Mouse (Mus musculus) embryonic facial prominence, embryonic 10.5 days (tissue): Measurements from ENCODE around the gene Ankrd13b. TPM values are rescaled to one million over a fixed set of nuclear protein-coding genes. Genes with fewer than 3 reads are reported as not detected.

Source experiments
- DNase-seq: peaks from one replicate; pipeline ENCODE4 v3.0.0-alpha.2; 2017; ENCODE audit warnings: low spot score
- H3K27ac ChIP-seq: fragments of 300-500 bp; sonication (generic); replicated peaks from 2 replicates; pipeline ENCODE4 v1.5.1; 2016; ENCODE audit warnings: mild to moderate bottlenecking
- H3K27me3 ChIP-seq: fragments of 300-500 bp; sonication (generic); replicated peaks from 2 replicates; pipeline ENCODE4 v1.6.1; 2016; ENCODE audit warnings: low read depth, mild to moderate bottlenecking; ENCODE audit not compliant: poor library complexity, severe bottlenecking
- H3K36me3 ChIP-seq: fragments of 300-500 bp; sonication (generic); replicated peaks from 2 replicates; pipeline ENCODE4 v1.6.1; 2016; ENCODE audit warnings: mild to moderate bottlenecking, moderate library complexity
- H3K4me1 ChIP-seq: fragments of 300-500 bp; sonication (generic); 2 replicates; pipeline ENCODE4 v1.6.1; 2016
- H3K4me3 ChIP-seq: fragments of 300-500 bp; sonication (generic); 2 replicates; pipeline ENCODE4 v1.5.1; 2016; ENCODE audit warnings: mild to moderate bottlenecking, moderate library complexity
- H3K9me3 ChIP-seq: fragments of 300-500 bp; sonication (generic); 2 replicates; pipeline ENCODE4 v1.6.1; 2016; ENCODE audit warnings: mild to moderate bottlenecking
- WGBS: fragments of 180-500 bp; shearing (Covaris S2); methylation state at CpG from one replicate; pipeline ENCODE4 v1.1.7; 2016; 5-methylcytosine and 5-hydroxymethylcytosine counted together
- polyA plus RNA-seq: library from polyadenylated mRNA; unstranded; fragments of >200 nt; fragmentation: Nextera tagmentation; extraction: Ambion mirVana; gene quantifications from 2 replicates; pipeline ENCODE4 v1.2.1, GENCODE M21; 2016

Gene Ankrd13b
- polyA plus RNA-seq, 1 experiment from 2014 or later: 13.1 TPM

DNA sequence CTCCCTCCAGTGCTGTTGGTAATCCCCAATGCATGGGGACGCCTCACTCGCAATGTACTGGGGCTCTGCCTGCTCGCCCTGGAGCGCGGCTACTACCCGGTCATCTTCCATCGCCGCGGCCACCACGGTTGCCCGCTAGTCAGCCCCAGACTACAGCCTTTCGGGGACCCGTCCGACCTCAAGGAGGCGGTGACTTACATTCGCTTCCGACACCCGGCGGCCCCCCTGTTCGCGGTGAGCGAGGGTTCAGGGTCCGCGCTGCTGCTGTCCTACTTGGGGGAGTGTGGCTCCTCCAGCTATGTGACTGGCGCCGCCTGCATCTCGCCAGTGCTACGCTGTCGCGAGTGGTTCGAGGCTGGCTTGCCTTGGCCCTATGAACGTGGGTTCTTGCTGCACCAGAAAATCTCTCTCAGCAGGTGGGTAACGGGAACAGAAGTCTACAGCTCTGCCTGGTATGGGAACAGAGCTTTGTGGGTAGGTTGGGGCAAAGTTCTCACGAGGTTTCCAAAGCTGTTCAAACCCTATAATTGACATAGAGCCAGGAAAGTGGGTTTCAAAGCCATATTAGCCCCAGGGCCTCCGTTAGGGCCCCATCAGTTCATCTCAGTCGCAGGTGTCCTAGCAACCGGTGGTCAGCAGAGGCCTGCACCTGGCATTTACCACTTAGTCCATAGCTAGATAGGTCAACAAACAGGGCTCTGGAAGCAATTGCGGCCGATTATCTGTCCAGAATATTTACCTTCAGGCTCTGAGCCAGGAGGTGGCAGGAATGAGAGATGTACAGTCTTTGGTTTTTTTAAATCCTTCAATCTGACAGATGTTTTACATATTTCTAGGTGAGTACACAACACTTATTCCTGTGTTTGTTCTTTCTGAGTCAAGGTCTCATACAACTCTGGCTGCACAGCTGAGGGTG lies 26.4 kb upstream of the Ankrd13b start, which contains the start of gene Trp53i13:
Gene Trp53i13 (minus strand): TSS at position 344 of the 916 bp plus-strand sequence.
- Histone ChIP-seq H3K27ac (peak within 1 kb of the TSS; percentile 69), H3K4me1 (peaks cover 81% of the 10 kb centered on the region), H3K4me3 (peak within 1 kb of the TSS; percentile 69), H3K36me3 (no peaks in the 10 kb centered on the region), H3K27me3 (peaks cover 42% of the 10 kb centered on the region), H3K9me3 (no peaks in the 10 kb centered on the region)
- 5% methylated on average over 39 of the region's 39 CpGs for WGBS
- DNase-seq: peak; percentile 52

DNA sequence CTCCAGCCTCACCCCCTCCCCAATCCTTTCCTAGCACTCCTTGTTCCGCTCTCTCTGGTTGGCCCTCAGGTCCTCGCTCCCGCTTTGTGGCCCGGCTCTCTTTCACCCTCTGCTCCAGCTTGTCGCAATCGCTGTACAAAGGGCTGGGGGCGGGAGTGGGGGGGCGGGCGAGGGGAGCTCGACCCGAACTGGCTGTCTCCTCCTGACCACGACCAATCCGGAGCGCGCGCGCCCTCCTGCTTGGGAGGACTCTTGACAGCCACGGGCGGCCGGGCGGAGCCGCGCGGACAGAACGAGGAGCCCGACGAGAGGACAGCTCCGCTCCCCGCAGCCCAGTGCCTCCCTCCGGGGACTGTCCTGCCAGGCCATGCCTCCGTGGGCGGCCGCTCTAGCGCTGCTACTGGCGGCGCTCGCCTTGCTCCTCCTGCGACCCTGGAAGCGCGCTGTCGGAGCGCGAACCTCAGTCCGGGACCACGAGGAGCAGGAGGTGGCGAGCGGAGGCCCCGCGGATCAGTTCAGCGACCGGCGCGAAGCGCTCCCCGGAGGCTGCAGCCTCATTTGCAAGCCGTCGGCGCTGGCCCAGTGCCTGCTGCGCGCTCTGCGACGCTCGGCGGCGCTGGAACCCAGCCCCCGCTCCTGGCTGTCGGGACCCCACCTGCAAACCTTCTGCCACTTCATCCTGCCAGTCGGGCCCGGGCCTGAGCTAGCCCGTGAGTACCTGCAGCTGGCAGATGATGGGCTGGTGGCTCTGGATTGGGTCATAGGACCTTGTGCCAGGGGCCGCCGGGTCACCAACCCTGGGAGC lies 25.6 kb upstream of the Ankrd13b start, which contains the start of gene Abhd15:
Gene Abhd15 (plus strand): TSS at position 290 of the 805 bp plus-strand sequence.
- WGBS: under 1% methylated on average over 72 of the region's 72 CpGs
- Histone ChIP-seq H3K27ac (peak within 1 kb of the TSS; percentile 69), H3K4me3 (peak within 1 kb of the TSS; percentile 69), H3K9me3 (no peaks in the 10 kb centered on the region), H3K4me1 (peaks cover 74% of the 10 kb centered on the region), H3K36me3 (peaks cover 7% of the 10 kb centered on the region), H3K27me3 (peaks cover 42% of the 10 kb centered on the region)
- peak; percentile 90 for DNase-seq

DNA sequence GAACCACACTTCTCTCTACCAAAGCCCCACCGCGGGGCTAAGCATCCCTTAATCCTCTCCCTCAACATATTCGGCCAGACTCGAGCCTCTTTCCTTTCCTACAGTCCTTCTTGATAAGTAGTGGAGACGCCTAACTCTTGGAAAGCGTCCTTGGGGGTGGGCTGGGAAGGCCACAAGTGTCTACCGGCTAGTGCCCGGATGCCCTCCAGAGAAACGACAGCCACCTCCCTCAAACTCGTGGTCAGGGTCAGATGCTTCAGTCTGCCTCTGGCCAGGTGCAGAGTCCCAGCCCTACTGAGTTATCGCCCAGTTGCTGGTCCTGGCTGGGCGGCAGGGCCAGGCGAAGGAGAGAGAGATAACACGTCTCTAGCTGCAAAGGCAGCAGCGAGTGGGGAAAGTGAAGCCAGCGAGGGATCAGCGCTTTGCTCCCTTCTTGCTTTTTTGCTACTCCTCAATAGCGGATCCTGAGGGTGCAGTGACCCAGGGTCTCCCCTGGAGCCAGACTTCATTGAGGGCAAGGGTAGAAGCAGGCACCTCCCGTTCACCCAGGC lies 24.9 kb upstream of the Ankrd13b start:
- DNase-seq: no peak
- peaks cover 14% of the 10 kb centered on the region for H3K36me3 ChIP-seq
- H3K27ac ChIP-seq: peak overlapping the region; percentile 69
- H3K4me3 ChIP-seq: peak overlapping the region; percentile 69
- peaks cover 68% of the 10 kb centered on the region for H3K4me1 ChIP-seq
- 3% methylated on average over 19 of the region's 19 CpGs for WGBS
- no peaks in the 10 kb centered on the region for H3K9me3 ChIP-seq
- peaks cover 42% of the 10 kb centered on the region for H3K27me3 ChIP-seq

DNA sequence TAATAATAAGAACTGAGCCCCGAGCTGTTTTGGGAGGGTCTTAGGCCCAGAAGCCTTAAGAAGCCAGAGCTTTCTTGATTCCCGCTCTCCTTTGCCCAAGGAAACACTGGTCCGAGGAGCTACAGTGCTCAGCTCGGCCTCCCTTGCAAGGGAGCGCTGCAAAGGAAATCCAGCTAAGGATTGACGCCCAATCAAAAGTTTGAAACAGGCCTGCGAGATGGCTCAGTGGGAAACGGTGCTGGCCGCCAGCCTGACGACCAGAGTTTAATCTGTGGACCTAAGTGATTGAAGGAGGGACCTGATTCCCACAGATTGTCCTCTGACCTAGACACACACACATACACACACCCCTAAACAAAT lies 24.3 kb upstream of the Ankrd13b start:
- H3K27ac ChIP-seq: peak overlapping the region; percentile 57; the same call in 1 of the 2 replicates
- no peaks in the 10 kb centered on the region for H3K9me3 ChIP-seq
- H3K4me3 ChIP-seq: peak overlapping the region; percentile 69
- H3K4me1 ChIP-seq: peaks cover 65% of the 10 kb centered on the region
- peaks cover 19% of the 10 kb centered on the region for H3K36me3 ChIP-seq
- H3K27me3 ChIP-seq: peaks cover 41% of the 10 kb centered on the region
- no peak for DNase-seq
- 3% methylated on average over 10 of the region's 10 CpGs for WGBS

DNA sequence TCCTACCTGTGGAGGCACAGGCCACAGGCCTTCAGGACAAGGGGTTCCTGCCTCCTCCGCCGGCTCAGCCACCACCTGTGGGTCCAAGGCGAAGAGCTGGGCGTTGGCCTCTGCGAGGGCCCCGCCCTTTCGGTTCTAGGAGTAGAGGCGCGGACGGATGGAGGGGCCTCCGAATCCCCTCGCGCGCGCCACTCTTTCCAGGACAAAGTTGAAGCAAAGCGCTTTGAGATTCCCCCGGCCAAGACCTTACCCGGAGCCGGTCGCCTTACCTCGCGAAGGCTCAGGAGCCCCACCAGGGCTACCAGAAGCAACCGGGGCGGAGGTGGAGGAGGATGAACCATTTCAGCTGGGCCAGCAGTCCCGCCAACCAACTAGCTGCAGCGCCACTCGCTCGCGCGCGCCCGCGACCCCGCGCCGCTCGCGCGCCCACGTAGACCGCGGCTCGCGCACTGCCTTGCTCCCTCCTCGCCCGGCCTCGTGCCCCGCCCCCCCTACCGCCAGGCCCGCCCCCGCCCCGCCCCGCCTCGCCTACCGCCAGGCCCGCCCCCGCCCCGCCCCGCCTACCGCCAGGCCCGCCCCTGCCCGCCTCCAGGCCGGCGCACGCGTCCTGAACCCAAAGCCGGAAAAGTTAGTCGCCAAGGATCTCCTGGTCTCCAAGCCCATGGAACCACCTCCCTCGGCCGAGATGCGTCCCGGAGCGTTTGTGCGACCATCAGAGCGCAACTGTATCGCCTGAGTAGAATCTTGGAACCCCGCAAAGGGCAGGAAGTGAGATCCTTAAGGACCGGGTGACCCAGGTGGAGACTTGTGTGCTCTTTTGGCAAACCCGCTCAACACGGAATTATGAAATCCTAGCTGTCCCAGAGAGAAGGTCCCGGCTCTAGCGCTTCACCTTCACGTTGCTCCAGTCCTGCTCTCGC lies 23.7 kb upstream of the Ankrd13b start:
- peak; percentile 97 for DNase-seq
- Histone ChIP-seq H3K9me3 (no peaks in the 10 kb centered on the region), H3K27me3 (peaks cover 35% of the 10 kb centered on the region), H3K4me3 (peak overlapping the region; percentile 69), H3K36me3 (peaks cover 24% of the 10 kb centered on the region), H3K4me1 (peaks cover 67% of the 10 kb centered on the region), H3K27ac (peak overlapping the region; percentile 87)
- under 1% methylated on average over 84 of the region's 84 CpGs for WGBS

DNA sequence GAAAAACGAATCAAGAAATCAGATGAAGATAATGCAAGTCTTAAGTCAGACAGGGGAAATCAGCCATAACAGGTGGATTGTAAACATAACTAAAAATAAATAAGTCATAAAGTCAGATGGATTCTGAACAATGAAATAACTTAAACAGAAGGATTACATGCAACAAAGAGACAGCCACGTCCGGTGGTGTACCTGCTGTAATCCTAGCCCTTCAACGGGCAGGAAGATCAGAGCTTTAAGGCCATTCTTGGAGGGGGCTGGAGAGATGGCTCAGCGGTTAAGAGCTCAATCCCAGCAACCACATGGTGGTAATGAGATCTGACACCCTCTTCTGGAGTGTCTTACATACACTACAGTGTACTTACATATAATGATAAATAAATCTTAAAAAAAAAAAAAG lies 21.9 kb upstream of the Ankrd13b start:
- peaks cover 39% of the 10 kb centered on the region for H3K36me3 ChIP-seq
- no peak for DNase-seq
- H3K4me3 ChIP-seq: no peak overlapping the region
- no peaks in the 10 kb centered on the region for H3K9me3 ChIP-seq
- H3K27ac ChIP-seq: no peak overlapping the region
- peaks cover 26% of the 10 kb centered on the region for H3K27me3 ChIP-seq
- 78% methylated on average over 5 of the region's 5 CpGs for WGBS
- H3K4me1 ChIP-seq: peaks cover 60% of the 10 kb centered on the region

DNA sequence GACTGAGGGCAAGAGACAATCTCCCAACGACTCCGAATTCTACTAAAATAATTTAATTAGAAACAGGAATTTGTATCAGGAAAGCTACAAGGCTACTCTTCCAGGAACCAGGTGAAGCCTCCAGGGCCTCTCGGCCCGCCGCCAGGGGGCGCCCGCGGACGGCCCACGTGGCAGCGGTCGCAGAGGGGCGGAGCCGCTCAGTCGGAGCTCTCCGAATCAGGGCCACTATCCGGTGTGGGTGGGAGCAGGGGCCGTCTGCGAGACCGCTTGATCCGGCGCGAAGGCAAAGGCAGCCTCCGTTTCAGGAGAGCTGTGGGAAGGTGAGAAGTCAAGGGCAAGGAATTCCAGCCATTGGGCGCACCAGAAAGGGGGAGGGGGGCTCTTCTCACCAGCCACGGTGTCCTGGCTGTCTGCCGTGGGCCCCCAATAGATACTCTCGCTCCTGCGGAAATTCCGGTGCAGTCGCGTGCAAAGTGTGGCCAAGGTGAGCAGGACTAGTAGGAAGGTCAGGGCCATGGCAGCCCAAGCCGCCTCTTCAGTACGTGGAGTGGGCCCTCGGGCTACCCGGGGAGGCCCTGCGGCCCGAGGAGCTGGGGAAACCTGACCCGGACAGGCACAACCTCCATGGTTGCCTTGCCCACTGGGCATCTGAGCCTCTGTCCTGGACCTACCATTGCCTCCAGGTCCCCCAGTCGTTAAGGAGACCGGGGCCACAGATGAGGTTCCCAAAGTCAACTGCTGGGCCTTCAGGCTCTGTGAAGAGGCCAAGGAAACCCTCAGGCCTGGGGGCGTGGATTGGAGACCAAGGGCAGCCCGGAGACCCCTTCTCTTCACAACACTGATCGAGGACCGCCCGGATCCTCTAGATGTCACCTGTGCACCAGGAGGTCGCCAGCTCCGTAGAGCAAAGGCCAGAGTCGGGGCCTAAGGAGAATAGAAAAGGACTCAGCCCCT lies 18.9 kb upstream of the Ankrd13b start:
- peak; percentile 90 for DNase-seq
- H3K27ac ChIP-seq: peak overlapping the region; percentile 73
- no peaks in the 10 kb centered on the region for H3K27me3 ChIP-seq
- WGBS: 19% methylated on average over 49 of the region's 49 CpGs
- peaks cover 69% of the 10 kb centered on the region for H3K36me3 ChIP-seq
- peaks cover 33% of the 10 kb centered on the region for H3K4me1 ChIP-seq
- H3K4me3 ChIP-seq: peak overlapping the region; percentile 52
- no peaks in the 10 kb centered on the region for H3K9me3 ChIP-seq

DNA sequence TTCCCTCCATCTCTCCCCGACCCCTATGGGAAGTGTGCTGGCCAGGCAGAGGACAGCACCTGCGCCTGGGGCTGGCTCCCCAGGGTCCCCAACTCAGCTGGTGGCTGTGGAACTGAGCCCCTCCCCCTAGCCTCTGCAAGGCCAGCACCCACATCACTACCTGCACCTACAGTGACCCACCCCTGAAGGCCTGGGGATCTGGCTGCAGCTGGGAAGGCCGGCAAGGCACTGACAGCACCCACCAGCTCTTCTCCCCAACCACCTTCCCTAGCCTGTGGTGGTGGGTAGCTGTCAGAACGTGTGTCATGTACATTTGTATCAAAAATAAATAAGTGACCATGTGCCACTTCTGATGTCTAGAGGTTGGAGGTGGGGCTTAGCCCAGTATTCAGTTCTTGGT lies 17.9 kb upstream of the Ankrd13b start:
- Histone ChIP-seq H3K4me3 (no peak overlapping the region), H3K9me3 (no peaks in the 10 kb centered on the region), H3K27ac (no peak overlapping the region), H3K36me3 (peaks cover 78% of the 10 kb centered on the region), H3K4me1 (peaks cover 30% of the 10 kb centered on the region), H3K27me3 (no peaks in the 10 kb centered on the region)
- WGBS: 74% methylated on average over 4 of the region's 4 CpGs
- DNase-seq: peak; percentile 13

DNA sequence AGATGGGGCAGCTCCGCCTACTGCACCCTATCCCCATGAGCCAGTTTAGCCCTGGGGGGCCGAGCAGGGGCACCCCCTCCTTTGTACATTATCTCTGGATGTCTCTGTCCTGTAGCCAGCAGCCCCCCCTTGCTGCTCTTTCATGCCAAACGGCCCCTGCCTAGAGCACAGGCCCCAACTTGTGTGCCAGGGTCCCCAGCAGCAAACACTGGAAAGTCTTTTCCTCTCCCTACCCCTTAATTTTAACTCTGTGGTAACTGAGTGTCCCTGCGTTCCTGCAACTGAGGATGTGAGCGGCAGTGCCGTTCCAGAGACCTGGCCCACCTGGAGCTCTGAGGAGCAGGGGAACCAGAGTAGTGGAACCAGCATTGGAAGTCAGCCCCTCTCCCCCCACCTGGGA lies 17.5 kb upstream of the Ankrd13b start:
- Histone ChIP-seq H3K27ac (no peak overlapping the region; the same call in 1 of the 2 replicates), H3K36me3 (peaks cover 83% of the 10 kb centered on the region), H3K4me3 (no peak overlapping the region), H3K9me3 (no peaks in the 10 kb centered on the region), H3K27me3 (no peaks in the 10 kb centered on the region), H3K4me1 (peaks cover 26% of the 10 kb centered on the region)
- WGBS: 88% methylated on average over 6 of the region's 6 CpGs
- no peak for DNase-seq

DNA sequence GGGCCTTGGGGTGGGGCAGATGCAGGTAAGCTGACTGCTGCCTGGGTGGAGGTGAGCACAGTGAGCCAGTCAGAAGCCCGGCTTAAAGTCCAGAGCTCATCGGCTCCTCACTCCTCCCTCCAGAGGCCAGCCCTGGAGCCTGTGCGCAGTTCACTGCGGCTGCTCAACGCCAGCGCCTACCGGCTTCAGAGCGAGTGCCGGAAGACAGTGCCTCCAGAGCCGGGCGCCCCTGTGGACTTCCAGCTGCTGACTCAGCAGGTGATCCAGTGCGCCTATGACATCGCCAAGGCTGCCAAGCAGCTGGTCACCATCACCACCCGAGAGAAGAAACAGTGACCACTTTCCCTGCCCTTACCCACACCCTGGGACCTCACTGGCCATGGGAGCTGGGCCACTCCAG lies 16.8 kb upstream of the Ankrd13b start:
- DNase-seq: no peak

More for the DNA sequence above, 16.8 kb upstream of the Ankrd13b start:
- Histone ChIP-seq H3K36me3 (peaks cover 89% of the 10 kb centered on the region), H3K9me3 (no peaks in the 10 kb centered on the region), H3K27ac (no peak overlapping the region; the same call in 1 of the 2 replicates), H3K27me3 (no peaks in the 10 kb centered on the region), H3K4me3 (no peak overlapping the region), H3K4me1 (peaks cover 24% of the 10 kb centered on the region)
- WGBS: 88% methylated on average over 14 of the region's 14 CpGs
